Mouse (Mus musculus) hindbrain, embryonic 11.5 days (tissue): ENCODE data around the gene Krtap16-1. TPM values are rescaled to one million over a fixed set of nuclear protein-coding genes. Genes with fewer than 3 reads are reported as not detected.

Source experiments
- ATAC-seq: fragments of 200-750 bp; cut with Nextera tagmentation; 2 replicates; pipeline ENCODE4 v1.8.0; 2017; ENCODE audit warnings: mild to moderate bottlenecking, moderate TSS enrichment, moderate library complexity; ENCODE audit not compliant: low FRiP score
- DNase-seq: peaks from one replicate; pipeline ENCODE4 v3.0.0-alpha.2; 2015; ENCODE audit warnings: low spot score
- H3K27ac ChIP-seq: fragments of 300-500 bp; sonication (generic); 2 replicates; pipeline ENCODE4 v1.5.1; 2014; ENCODE audit warnings: mild to moderate bottlenecking, low read depth, low read length
- H3K27me3 ChIP-seq: fragments of 300-500 bp; sonication (generic); 2 replicates; pipeline ENCODE4 v1.6.1; 2014; ENCODE audit warnings: mild to moderate bottlenecking, low read length, moderate library complexity, mixed read lengths; ENCODE audit not compliant: control insufficient read depth, insufficient read depth
- H3K36me3 ChIP-seq: fragments of 300-500 bp; sonication (generic); 2 replicates; pipeline ENCODE4 v1.6.1; 2014; ENCODE audit warnings: mild to moderate bottlenecking, low read length, moderate library complexity, mixed read lengths; ENCODE audit not compliant: control insufficient read depth, insufficient read depth
- H3K4me1 ChIP-seq: fragments of 300-500 bp; sonication (generic); replicated peaks from 2 replicates; pipeline ENCODE4 v1.6.1; 2014; ENCODE audit warnings: low read length, mixed read lengths; ENCODE audit not compliant: control insufficient read depth, insufficient read depth
- H3K4me2 ChIP-seq: fragments of 300-500 bp; sonication (generic); replicated peaks from 2 replicates; pipeline ENCODE4 v1.6.1; 2014; ENCODE audit warnings: mild to moderate bottlenecking, low read depth, low read length
- H3K4me3 ChIP-seq: fragments of 300-500 bp; sonication (generic); 2 replicates; pipeline ENCODE4 v1.5.1; 2014; ENCODE audit warnings: low read depth, low read length
- H3K9ac ChIP-seq: fragments of 300-500 bp; sonication (generic); 2 replicates; pipeline ENCODE4 v1.6.1; 2014; ENCODE audit warnings: low read depth, low read length
- H3K9me3 ChIP-seq: fragments of 300-500 bp; sonication (generic); 2 replicates; pipeline ENCODE4 v1.6.1; 2016; ENCODE audit warnings: low read length; ENCODE audit not compliant: control insufficient read depth
- WGBS: fragments of 180-500 bp; shearing (Covaris S2); extraction: QIAGEN DNeasy Blood & Tissue Kit; methylation state at CpG from one replicate; pipeline ENCODE4 v1.1.7; 2014; 5-methylcytosine and 5-hydroxymethylcytosine counted together
- polyA plus RNA-seq: library from polyadenylated mRNA; unstranded; fragments of >200 nt; fragmentation: Nextera tagmentation; extraction: Ambion mirVana; gene quantifications from 2 replicates; pipeline ENCODE4 v1.2.1, GENCODE M21; 2014

Krtap16-1 gene
- not detected in 2 replicates for polyA plus RNA-seq

DNA sequence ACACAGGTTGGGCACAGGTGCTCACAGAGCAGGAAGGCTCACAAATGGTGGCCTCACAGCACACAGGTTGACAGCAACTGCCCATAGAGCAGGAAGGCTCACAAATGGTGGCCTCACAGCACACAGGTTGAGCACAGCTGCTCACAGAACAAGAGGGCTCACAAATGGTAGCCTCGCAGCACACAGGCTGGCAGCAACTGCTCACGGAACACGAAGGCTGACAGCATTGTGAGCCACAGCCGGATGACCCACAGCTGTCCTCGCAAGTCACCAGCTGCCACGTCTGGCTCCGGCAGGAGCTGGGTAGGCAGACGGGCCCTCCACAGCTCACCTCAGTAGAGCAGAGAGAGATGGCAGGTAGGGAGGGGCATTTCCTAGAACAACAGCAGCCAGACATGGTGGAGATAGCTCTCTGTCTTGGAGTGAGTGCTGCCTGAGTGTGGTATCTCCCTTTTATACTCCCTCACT, at the start of gene Krtap16-1:
Krtap16-1 (minus strand) TSS at position 418 of the 468 bp plus-strand sequence.
- no peak for ATAC-seq
- no peak for DNase-seq
- 84% methylated on average over 8 of the region's 8 CpGs for WGBS

GRCm38 (mm10) chr11:100029768-100030167, 43.4 kb upstream of the Krtap16-1 start, which contains the start of gene Krt33b:
Krt33b (minus strand) TSS chr11:100029868.
- Histone ChIP-seq H3K9me3 (no peaks in the 10 kb centered on the region), H3K4me1 (no peaks in the 10 kb centered on the region), H3K36me3 (no peaks in the 10 kb centered on the region), H3K27ac (no peak within 1 kb of the TSS), H3K4me3 (no peak within 1 kb of the TSS), H3K4me2 (no peak within 1 kb of the TSS), H3K9ac (no peak within 1 kb of the TSS), H3K27me3 (no peaks in the 10 kb centered on the region)
- 83% methylated on average over 6 of the region's 6 CpGs for WGBS
- ATAC-seq, result no peak
- no peak for DNase-seq

More for the DNA sequence above, at the start of gene Krtap16-1:
- no peaks in the 10 kb centered on the region for H3K9me3 ChIP-seq
- H3K9ac ChIP-seq, result no peak within 1 kb of the TSS
- H3K27ac ChIP-seq, result no peak within 1 kb of the TSS
- H3K27me3 ChIP-seq, result no peaks in the 10 kb centered on the region
- no peak within 1 kb of the TSS for H3K4me2 ChIP-seq
- H3K4me3 ChIP-seq, result no peak within 1 kb of the TSS
- no peaks in the 10 kb centered on the region for H3K4me1 ChIP-seq
- no peaks in the 10 kb centered on the region for H3K36me3 ChIP-seq

GRCm38 (mm10) chr11:100021438-100021837, 35.0 kb upstream of the Krtap16-1 start:
- Histone ChIP-seq H3K9me3 (no peaks in the 10 kb centered on the region), H3K4me2 (no peak overlapping the region), H3K27me3 (no peaks in the 10 kb centered on the region), H3K36me3 (no peaks in the 10 kb centered on the region), H3K4me1 (no peaks in the 10 kb centered on the region), H3K4me3 (no peak overlapping the region), H3K9ac (no peak overlapping the region), H3K27ac (no peak overlapping the region)
- WGBS, result 89% methylated on average over 5 of the region's 5 CpGs
- ATAC-seq (no peak), DNase-seq (no peak)

GRCm38 (mm10) chr11:100019466-100019865, 33.1 kb upstream of the Krtap16-1 start:
- Histone ChIP-seq H3K4me3 (no peak overlapping the region), H3K4me1 (no peaks in the 10 kb centered on the region), H3K36me3 (no peaks in the 10 kb centered on the region), H3K9ac (no peak overlapping the region), H3K4me2 (no peak overlapping the region), H3K9me3 (no peaks in the 10 kb centered on the region), H3K27me3 (no peaks in the 10 kb centered on the region), H3K27ac (no peak overlapping the region)
- DNase-seq (no peak), ATAC-seq (no peak)
- 96% methylated on average over 1 of the region's 1 CpGs for WGBS

DNA sequence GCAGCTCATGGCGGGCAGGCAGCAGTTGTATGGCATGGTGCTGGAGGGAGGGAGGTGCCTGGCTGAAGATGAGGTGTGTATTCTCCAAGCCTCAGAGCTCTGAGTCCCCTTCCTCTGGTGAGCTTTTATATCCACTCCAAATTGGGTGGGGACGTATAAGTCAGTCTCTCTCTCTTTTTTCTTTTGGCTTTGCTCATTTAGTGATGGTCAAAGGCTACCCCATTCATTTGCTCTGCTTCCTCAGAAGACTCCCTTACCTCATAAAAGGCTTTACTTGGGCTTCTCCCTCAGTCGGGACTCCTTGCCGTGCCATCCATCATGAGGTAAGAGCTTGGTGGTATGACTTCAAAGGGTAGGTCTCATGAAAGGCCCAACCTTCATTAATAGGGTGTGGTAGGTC, 29.7 kb upstream of the Krtap16-1 start, which contains the start of gene Krt33a:
Krt33a (minus strand) TSS at position 101 of the 400 bp plus-strand sequence.
- H3K9me3 ChIP-seq, result no peaks in the 10 kb centered on the region
- 78% methylated on average over 3 of the region's 4 CpGs for WGBS

DNA sequence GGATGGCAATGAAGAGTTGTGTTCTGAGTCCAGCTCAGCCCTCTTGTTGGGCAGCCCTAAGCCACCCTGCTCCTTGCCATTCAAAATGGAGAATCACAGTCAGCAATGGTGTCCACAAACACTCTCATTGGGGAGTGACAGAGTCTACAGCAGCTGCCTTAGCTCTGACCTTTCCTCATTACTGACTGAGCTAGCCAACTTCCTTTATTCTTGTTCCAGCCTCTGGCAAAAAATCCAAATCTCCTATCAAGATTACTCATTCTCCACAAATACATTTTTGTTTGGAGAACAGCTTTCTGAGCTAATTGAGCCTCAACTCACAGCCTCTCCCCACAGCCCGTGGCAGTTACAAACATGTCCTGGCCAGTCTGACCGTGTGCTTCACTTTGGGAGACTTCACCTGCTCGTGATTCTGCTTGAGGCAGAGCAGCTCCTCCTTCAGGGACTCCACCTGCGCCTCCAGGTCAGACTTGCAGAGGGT, 27.3 kb upstream of the Krtap16-1 start:
- ATAC-seq, result no peak
- no peak for DNase-seq
- 85% methylated on average over 4 of the region's 4 CpGs for WGBS

More for the DNA sequence above, 29.7 kb upstream of the Krtap16-1 start, which contains the start of gene Krt33a:
- DNase-seq (no peak), ATAC-seq (no peak)
- no peak within 1 kb of the TSS for H3K27ac ChIP-seq
- no peaks in the 10 kb centered on the region for H3K27me3 ChIP-seq
- no peak within 1 kb of the TSS for H3K9ac ChIP-seq
- no peaks in the 10 kb centered on the region for H3K36me3 ChIP-seq
- H3K4me1 ChIP-seq, result no peaks in the 10 kb centered on the region
- no peak within 1 kb of the TSS for H3K4me3 ChIP-seq
- no peak within 1 kb of the TSS for H3K4me2 ChIP-seq

GRCm38 (mm10) chr11:100010682-100011081, 24.3 kb upstream of the Krtap16-1 start:
- WGBS, result 90% methylated on average over 5 of the region's 5 CpGs
- Histone ChIP-seq H3K36me3 (no peaks in the 10 kb centered on the region), H3K4me2 (no peak overlapping the region), H3K27ac (no peak overlapping the region), H3K4me1 (no peaks in the 10 kb centered on the region), H3K27me3 (no peaks in the 10 kb centered on the region), H3K4me3 (no peak overlapping the region), H3K9ac (no peak overlapping the region), H3K9me3 (no peaks in the 10 kb centered on the region)
- DNase-seq (no peak), ATAC-seq (no peak)

More for the DNA sequence above, 27.3 kb upstream of the Krtap16-1 start:
- no peak overlapping the region for H3K4me2 ChIP-seq
- no peaks in the 10 kb centered on the region for H3K4me1 ChIP-seq
- no peaks in the 10 kb centered on the region for H3K36me3 ChIP-seq
- H3K9ac ChIP-seq, result no peak overlapping the region
- H3K27me3 ChIP-seq, result no peaks in the 10 kb centered on the region
- no peaks in the 10 kb centered on the region for H3K9me3 ChIP-seq
- H3K27ac ChIP-seq, result no peak overlapping the region
- no peak overlapping the region for H3K4me3 ChIP-seq

GRCm38 (mm10) chr11:100008336-100008735, 21.9 kb upstream of the Krtap16-1 start:
- Histone ChIP-seq H3K4me3 (no peak overlapping the region), H3K9ac (no peak overlapping the region), H3K27ac (no peak overlapping the region), H3K9me3 (no peaks in the 10 kb centered on the region), H3K36me3 (no peaks in the 10 kb centered on the region), H3K4me2 (no peak overlapping the region), H3K27me3 (no peaks in the 10 kb centered on the region), H3K4me1 (no peaks in the 10 kb centered on the region)
- no peak for ATAC-seq
- DNase-seq, result no peak
- WGBS, result 88% methylated on average over 5 of the region's 5 CpGs

- Histone ChIP-seq H3K4me1 (no peaks in the 10 kb centered on the region), H3K4me3 (no peak overlapping the region), H3K9me3 (no peaks in the 10 kb centered on the region), H3K9ac (no peak overlapping the region), H3K27ac (no peak overlapping the region), H3K4me2 (no peak overlapping the region), H3K36me3 (no peaks in the 10 kb centered on the region), H3K27me3 (no peaks in the 10 kb centered on the region)
- peak; percentile 18 for DNase-seq
- ATAC-seq, result no peak
- WGBS, result 54% methylated on average over 3 of the region's 3 CpGs
Measured at GRCm38 (mm10) chr11:100006624-100007023, 20.2 kb upstream of the Krtap16-1 start.
